Mouse (Mus musculus): ENCODE results near the gene R3hdm2. TPM values are rescaled to one million over a fixed set of nuclear protein-coding genes. Genes with fewer than 3 reads are reported as not detected.

The R3hdm2 gene
- 40.7 and 42.1 TPM in 2 replicates for polyA plus RNA-seq (2016; fragmentation: Nextera tagmentation; extraction: Ambion mirVana)

- WGBS, result under 1% methylated on average over 53 of the region's 53 CpGs
- Histone ChIP-seq H3K4me3 (peak within 1 kb of the TSS; percentile 63), H3K4me1 (peaks cover 12% of the 10 kb centered on the region), H3K9ac (replicated peaks) (peak within 1 kb of the TSS; percentile 74), H3K36me3 (no peaks in the 10 kb centered on the region), H3K4me2 (replicated peaks) (peak within 1 kb of the TSS; percentile 72), H3K27ac (replicated peaks) (peak within 1 kb of the TSS; percentile 89), H3K9me3 (no peaks in the 10 kb centered on the region), H3K27me3 (no peaks in the 10 kb centered on the region)
- peak; percentile 97 for ATAC-seq (ENCODE audit: low FRiP score, low read depth)
Observed at GRCm38 (mm10) chr10:127380251-127380691, at the start of gene R3hdm2. Gene R3hdm2, plus strand, starts transcription at chr10:127380327.

- 33% methylated on average over 30 of the region's 31 CpGs for WGBS
- H3K27me3 ChIP-seq, result peaks cover 37% of the 10 kb centered on the region
- H3K9me3 ChIP-seq, result no peaks in the 10 kb centered on the region
- peak; percentile 41; the same call in 1 of the 2 replicates for ATAC-seq (ENCODE audit: low FRiP score, low read depth)
- H3K4me1 ChIP-seq, result no peaks in the 10 kb centered on the region; the same call in 1 of the 2 replicates
- no peaks in the 10 kb centered on the region for H3K36me3 ChIP-seq
- H3K27ac ChIP-seq (replicated peaks), result no peak overlapping the region
- no peak overlapping the region; the same call in 1 of the 2 replicates for H3K9ac ChIP-seq (replicated peaks)
- H3K4me3 ChIP-seq, result peak overlapping the region; percentile 27
- peak overlapping the region; percentile 46 for H3K4me2 ChIP-seq (replicated peaks)
Observed at GRCm38 (mm10) chr10:127332211-127332874, 47.8 kb upstream of the R3hdm2 start.

GRCm38 (mm10) chr10:127333152-127333551, 47.0 kb upstream of the R3hdm2 start:
- Histone ChIP-seq H3K4me1 (no peaks in the 10 kb centered on the region; the same call in 1 of the 2 replicates), H3K9me3 (no peaks in the 10 kb centered on the region), H3K36me3 (no peaks in the 10 kb centered on the region), H3K27ac (replicated peaks) (no peak overlapping the region), H3K4me3 (no peak overlapping the region), H3K9ac (replicated peaks) (no peak overlapping the region), H3K4me2 (replicated peaks) (no peak overlapping the region), H3K27me3 (peaks cover 37% of the 10 kb centered on the region)
- WGBS, result 70% methylated on average over 5 of the region's 5 CpGs
- no peak for ATAC-seq (ENCODE audit: low FRiP score, low read depth)

DNA sequence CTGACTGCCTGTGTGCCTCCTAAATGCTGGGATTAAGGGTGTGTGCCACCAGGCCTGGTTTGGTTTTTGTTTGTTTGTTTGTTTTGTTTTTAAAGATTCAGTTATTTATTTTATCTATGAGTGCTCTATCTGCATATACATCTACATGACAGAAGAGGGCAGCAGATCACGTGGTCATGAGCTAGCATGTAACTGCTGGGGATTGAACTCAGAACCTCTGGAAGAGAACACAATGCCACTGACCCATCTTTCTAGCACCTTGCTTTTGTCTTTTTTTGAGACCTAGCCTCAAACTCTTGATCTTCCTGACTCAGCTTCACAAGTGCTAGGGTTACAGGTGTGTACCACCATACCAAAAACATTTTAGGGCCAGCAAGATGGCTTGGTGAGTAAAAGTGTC, 44.9 kb upstream of the R3hdm2 start:
- Histone ChIP-seq H3K36me3 (no peaks in the 10 kb centered on the region), H3K27me3 (peaks cover 32% of the 10 kb centered on the region), H3K4me2 (replicated peaks) (no peak overlapping the region), H3K4me3 (no peak overlapping the region), H3K9me3 (no peaks in the 10 kb centered on the region), H3K27ac (replicated peaks) (no peak overlapping the region), H3K9ac (replicated peaks) (no peak overlapping the region), H3K4me1 (peaks cover 14% of the 10 kb centered on the region)
- 63% methylated on average over 1 of the region's 1 CpGs for WGBS
- no peak for ATAC-seq (ENCODE audit: low FRiP score, low read depth)

DNA sequence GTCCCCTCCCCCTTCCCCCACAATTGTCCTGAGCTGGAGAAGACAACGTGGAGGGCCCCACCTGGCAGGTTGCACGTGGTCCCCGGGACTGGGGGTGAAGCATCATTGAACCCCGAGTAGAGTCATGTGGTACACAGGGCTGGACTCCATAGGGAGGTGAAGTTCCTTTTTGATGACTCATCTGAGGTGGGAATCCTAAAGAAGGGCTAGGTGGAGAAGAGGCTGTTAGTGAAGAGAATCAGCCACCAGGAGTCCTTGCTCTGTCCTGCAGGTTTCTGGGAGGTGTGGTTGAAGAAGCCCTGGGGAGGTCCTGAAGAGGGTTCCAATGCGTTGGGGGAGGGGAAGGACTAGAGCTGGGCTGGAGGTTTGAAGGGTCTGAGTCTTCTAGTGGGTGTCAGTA, 43.2 kb upstream of the R3hdm2 start:
- H3K9ac ChIP-seq (replicated peaks), result no peak overlapping the region
- H3K27ac ChIP-seq (replicated peaks), result no peak overlapping the region
- H3K36me3 ChIP-seq, result no peaks in the 10 kb centered on the region
- no peak overlapping the region for H3K4me3 ChIP-seq
- peaks cover 31% of the 10 kb centered on the region for H3K4me1 ChIP-seq
- no peaks in the 10 kb centered on the region for H3K9me3 ChIP-seq
- H3K27me3 ChIP-seq, result peaks cover 41% of the 10 kb centered on the region
- 71% methylated on average over 5 of the region's 5 CpGs for WGBS
- H3K4me2 ChIP-seq (replicated peaks), result no peak overlapping the region
- ATAC-seq (ENCODE audit: low FRiP score, low read depth), result no peak

GRCm38 (mm10) chr10:127337536-127338099, 42.5 kb upstream of the R3hdm2 start:
- H3K4me3 ChIP-seq, result no peak overlapping the region
- H3K27me3 ChIP-seq, result peaks cover 44% of the 10 kb centered on the region
- no peak overlapping the region for H3K27ac ChIP-seq (replicated peaks)
- 82% methylated on average over 6 of the region's 6 CpGs for WGBS
- H3K9ac ChIP-seq (replicated peaks), result no peak overlapping the region
- H3K9me3 ChIP-seq, result no peaks in the 10 kb centered on the region
- ATAC-seq (ENCODE audit: low FRiP score, low read depth), result no peak
- no peak overlapping the region for H3K4me2 ChIP-seq (replicated peaks)
- peaks cover 36% of the 10 kb centered on the region for H3K4me1 ChIP-seq
- H3K36me3 ChIP-seq, result no peaks in the 10 kb centered on the region

- ATAC-seq (ENCODE audit: low FRiP score, low read depth), result peak; percentile 59
- Histone ChIP-seq H3K9me3 (no peaks in the 10 kb centered on the region), H3K4me2 (replicated peaks) (peak overlapping the region; percentile 70), H3K27ac (replicated peaks) (0 out of 2 replicates have a peak overlapping the region, but pooled peaks have one; percentile 26), H3K36me3 (no peaks in the 10 kb centered on the region), H3K4me3 (peak overlapping the region; percentile 42), H3K27me3 (peaks cover 47% of the 10 kb centered on the region), H3K9ac (replicated peaks) (0 out of 2 replicates have a peak overlapping the region, but pooled peaks have one; percentile 20), H3K4me1 (peaks cover 37% of the 10 kb centered on the region)
- WGBS, result under 1% methylated on average over 30 of the region's 31 CpGs
Observed at GRCm38 (mm10) chr10:127338930-127339682, 41.0 kb upstream of the R3hdm2 start.

GRCm38 (mm10) chr10:127339683-127340576, 40.2 kb upstream of the R3hdm2 start:
- H3K27me3 ChIP-seq, result peaks cover 47% of the 10 kb centered on the region
- peak overlapping the region; percentile 39 for H3K9ac ChIP-seq (replicated peaks)
- ATAC-seq (ENCODE audit: low FRiP score, low read depth), result peak; percentile 40
- peak overlapping the region; percentile 42 for H3K4me3 ChIP-seq
- under 1% methylated on average over 40 of the region's 42 CpGs for whole genome bisulfite sequencing
- H3K36me3 ChIP-seq, result no peaks in the 10 kb centered on the region
- H3K9me3 ChIP-seq, result no peaks in the 10 kb centered on the region
- H3K4me2 ChIP-seq (replicated peaks), result peak overlapping the region; percentile 70
- peak overlapping the region; percentile 31; the same call in 1 of the 2 replicates for H3K27ac ChIP-seq (replicated peaks)
- peaks cover 37% of the 10 kb centered on the region for H3K4me1 ChIP-seq

DNA sequence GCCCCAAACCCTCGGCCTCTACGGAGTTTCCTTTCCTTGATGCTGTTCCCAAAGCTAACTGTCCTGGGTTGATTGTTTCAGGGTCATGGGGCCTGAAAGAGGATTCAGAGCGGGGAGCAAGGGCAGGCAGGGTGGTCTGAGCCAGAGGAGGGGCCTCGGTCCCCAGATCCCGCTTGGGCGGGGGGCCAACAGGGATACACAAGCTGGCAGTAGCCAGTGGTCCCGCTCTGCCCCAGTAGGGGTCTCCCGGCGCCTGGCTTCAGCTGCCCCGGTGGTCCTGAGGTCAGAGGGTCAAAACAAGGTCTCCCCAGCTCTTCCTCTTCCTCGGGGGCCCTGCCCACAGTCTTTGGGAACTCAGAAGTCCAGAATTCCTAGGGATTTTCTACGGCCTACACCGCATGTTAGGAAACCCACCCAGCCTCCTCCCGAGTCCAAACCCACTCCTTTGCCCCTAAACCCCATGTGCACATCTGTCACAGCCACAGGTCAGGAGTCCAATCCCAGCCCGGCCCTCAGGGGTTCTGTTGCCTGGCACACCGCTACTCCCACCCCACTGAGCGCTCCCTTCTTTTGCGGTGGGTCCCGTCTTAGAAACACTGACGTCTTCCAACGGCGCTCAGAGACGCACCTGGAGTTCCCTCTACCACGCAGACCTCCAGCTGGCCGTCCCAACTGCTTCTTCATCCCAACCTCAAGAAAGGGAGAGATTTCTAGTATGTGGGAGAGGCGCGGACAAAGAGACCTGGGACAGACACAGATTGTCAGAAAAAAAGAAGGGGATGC, 39.4 kb upstream of the R3hdm2 start:
- Histone ChIP-seq H3K27me3 (peaks cover 47% of the 10 kb centered on the region), H3K4me1 (peaks cover 37% of the 10 kb centered on the region), H3K4me2 (replicated peaks) (peak overlapping the region; percentile 70), H3K27ac (replicated peaks) (0 out of 2 replicates have a peak overlapping the region, but pooled peaks have one; percentile 31), H3K36me3 (no peaks in the 10 kb centered on the region), H3K9me3 (no peaks in the 10 kb centered on the region), H3K4me3 (peak overlapping the region; percentile 42), H3K9ac (replicated peaks) (0 out of 2 replicates have a peak overlapping the region, but pooled peaks have one; percentile 15)
- peak; percentile 17; the same call in 1 of the 2 replicates for ATAC-seq (ENCODE audit: low FRiP score, low read depth)
- under 1% methylated on average over 27 of the region's 27 CpGs for WGBS

- peak overlapping the region; percentile 34; the same call in 1 of the 2 replicates for H3K9ac ChIP-seq (replicated peaks)
- whole genome bisulfite sequencing, result 0% methylated on average over 7 of the region's 11 CpGs
- H3K4me2 ChIP-seq (replicated peaks), result peak overlapping the region; percentile 70
- H3K9me3 ChIP-seq, result no peaks in the 10 kb centered on the region
- no peaks in the 10 kb centered on the region for H3K36me3 ChIP-seq
- ATAC-seq (ENCODE audit: low FRiP score, low read depth), result no peak
- H3K27me3 ChIP-seq, result peaks cover 47% of the 10 kb centered on the region
- H3K27ac ChIP-seq (replicated peaks), result peak overlapping the region; percentile 30; the same call in 1 of the 2 replicates
- peaks cover 37% of the 10 kb centered on the region for H3K4me1 ChIP-seq
- H3K4me3 ChIP-seq, result peak overlapping the region; percentile 42
Observed at GRCm38 (mm10) chr10:127341360-127341690, 38.8 kb upstream of the R3hdm2 start.
